Mouse (Mus musculus) gastrocnemius, postnatal 10 days (tissue): ENCODE measurements around the gene Tmem242. TPM values are rescaled to one million over a fixed set of nuclear protein-coding genes. Genes with fewer than 3 reads are reported as not detected.

Experiments used
- DNase-seq: peaks from one replicate; pipeline ENCODE4 v3.0.0; 2021; ENCODE audit warnings: mixed read lengths
- microRNA-seq, 2 experiments: library from miRNA; unstranded; fragments of <30 nt; microRNA quantifications; one replicate each; pipeline ENCODE4 v1.2.0; 2021
- total RNA-seq, 2 experiments: library from RNA; stranded (reverse); gene quantifications; 2 replicates each; pipeline ENCODE4 v1.2.3; 2021

Gene Tmem242
- total RNA-seq, 2 experiments from 2014 or later = 117 to 134 TPM

GRCm38 (mm10) chr17:5377151-5377929 is 62.7 kb downstream of the Tmem242 start:
- DNase-seq = no peak

DNA sequence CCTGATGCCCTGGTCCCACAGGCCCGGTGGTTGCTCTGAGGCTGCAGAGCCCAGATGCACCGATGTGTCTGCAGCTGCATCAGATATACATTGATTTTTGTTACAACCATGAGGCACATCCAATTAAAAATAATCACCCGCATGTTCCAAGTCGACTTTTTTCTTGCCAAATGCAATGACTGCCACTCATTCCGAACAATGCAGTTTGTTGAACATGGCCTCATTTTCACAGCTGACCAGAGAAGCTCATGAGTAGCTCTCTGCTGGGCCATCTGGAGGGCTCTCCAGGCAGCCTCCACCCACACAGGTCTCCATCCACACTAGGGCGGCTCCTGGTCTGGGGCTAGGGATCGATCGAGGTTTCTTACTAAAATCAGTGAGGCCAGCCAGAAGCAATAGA is 67.1 kb downstream of the Tmem242 start:
- no peak for DNase-seq

- no peak for DNase-seq
Measured at GRCm38 (mm10) chr17:5371521-5371920, 68.5 kb downstream of the Tmem242 start.

DNA sequence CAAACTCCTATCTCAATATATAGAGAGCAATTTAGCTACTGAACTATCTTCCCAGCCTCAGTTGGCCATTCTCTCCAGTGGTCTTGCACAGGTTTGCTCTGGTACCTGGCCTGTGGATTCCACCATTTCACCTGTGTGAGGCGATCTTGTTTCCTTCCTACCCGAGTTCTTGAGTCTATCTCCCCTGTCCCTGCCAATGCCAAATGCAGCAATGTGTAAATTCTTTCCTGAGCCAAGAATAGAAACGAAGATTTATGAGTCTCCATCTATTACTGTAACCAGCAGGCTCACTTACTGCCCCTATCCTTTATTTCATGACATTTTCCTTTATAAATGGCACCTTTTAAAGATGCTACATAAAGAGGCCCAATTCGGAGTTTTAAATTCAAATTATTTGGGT is 69.0 kb downstream of the Tmem242 start:
- DNase-seq = no peak

DNA sequence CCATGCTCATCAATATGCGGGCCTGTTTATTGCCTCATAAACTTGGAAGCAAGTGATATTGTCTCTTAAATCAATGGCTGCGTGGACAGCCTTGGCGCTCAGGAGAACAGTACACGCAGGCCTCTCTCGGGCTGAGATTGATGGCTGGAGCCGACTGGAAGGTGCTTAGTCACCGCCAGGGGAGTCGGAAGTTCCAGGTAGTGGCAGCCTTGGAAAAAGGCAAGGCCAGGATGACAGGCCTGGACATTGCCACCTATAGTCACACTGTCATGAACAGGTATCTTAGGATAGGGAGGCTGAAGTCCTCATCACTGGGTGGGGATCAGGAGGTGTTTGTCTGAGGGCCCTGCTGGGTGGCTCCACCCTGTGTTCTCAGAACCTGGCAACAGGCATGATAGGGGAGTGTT is 74.1 kb downstream of the Tmem242 start:
- no peak for DNase-seq

Small RNA genes within 50 kb of the gene (microRNA-seq; reads per million reads assigned to microRNA genes)
- gene Gm22475 = 0 reads per million in 2 experiments

Other genes starting within 250 kb of the Tmem242 start
- gene Ldhal6b, start 21.5 kb downstream of the Tmem242 start, total RNA-seq = 1 to 10 TPM in 1 of 2 experiments, under 1 TPM in 1; 0.59 to 1.1 TPM
- 1 to 10 TPM; 2.8 to 4.0 TPM for gene Zdhhc14, start 52.3 kb upstream of the Tmem242 start, total RNA-seq